Mouse (Mus musculus) heart, embryonic 14.5 days (tissue): ENCODE data around the gene Bri3bp. TPM values are rescaled to one million over a fixed set of nuclear protein-coding genes. Genes with fewer than 3 reads are reported as not detected.

Experiments
- ATAC-seq: fragments of 200-750 bp; cut with Nextera tagmentation; 2 replicates; pipeline ENCODE4 v1.8.0; 2017; ENCODE audit warnings: low read depth, moderate TSS enrichment; ENCODE audit not compliant: insufficient number of reproducible peaks, insufficient read depth, low FRiP score
- H3K27ac ChIP-seq, 2 experiments: fragments of 200-500 bp in 1 of 2; fragments of 300-500 bp in 1 of 2; sonication (generic) in 1 of 2; replicated peaks in 1 of 2; 2 replicates each; pipeline ENCODE4 v1.5.1; 2012 to 2014; ENCODE audit warnings: low read depth in 2 of 2, low read length in 2 of 2, control low read depth in 1 of 2, mild to moderate bottlenecking in 1 of 2, mixed read lengths in 1 of 2; ENCODE audit not compliant: control insufficient read depth in 1 of 2, insufficient read depth in 1 of 2
- H3K27me3 ChIP-seq: fragments of 300-500 bp; sonication (generic); 2 replicates; pipeline ENCODE4 v1.6.1; 2014; ENCODE audit warnings: mild to moderate bottlenecking, low read length, control low read depth; ENCODE audit not compliant: control insufficient read depth, insufficient read depth
- H3K36me3 ChIP-seq: fragments of 300-500 bp; sonication (generic); 2 replicates; pipeline ENCODE4 v1.6.1; 2014; ENCODE audit warnings: mild to moderate bottlenecking, control low read depth, low read length, mixed read lengths; ENCODE audit not compliant: control insufficient read depth, insufficient read depth
- H3K4me1 ChIP-seq, 2 experiments: fragments of 200-500 bp in 1 of 2; fragments of 300-500 bp in 1 of 2; sonication (generic) in 1 of 2; 2 replicates each; pipeline ENCODE4 v1.6.1; 2012 to 2014; ENCODE audit warnings: low read length in 2 of 2, control low read depth in 1 of 2, mixed read lengths in 1 of 2; ENCODE audit not compliant: control insufficient read depth in 2 of 2, insufficient read depth in 2 of 2
- H3K4me2 ChIP-seq: fragments of 300-500 bp; sonication (generic); 2 replicates; pipeline ENCODE4 v1.6.1; 2014; ENCODE audit warnings: mild to moderate bottlenecking, low read length
- H3K4me3 ChIP-seq, 2 experiments: fragments of 200-500 bp in 1 of 2; fragments of 300-500 bp in 1 of 2; sonication (generic) in 1 of 2; 2 replicates each; pipeline ENCODE4 v1.5.1; 2012 to 2014; ENCODE audit warnings: low read length in 2 of 2, mild to moderate bottlenecking in 2 of 2, control low read depth in 1 of 2, low read depth in 1 of 2, moderate library complexity in 1 of 2; ENCODE audit not compliant: control insufficient read depth in 1 of 2, insufficient read depth in 1 of 2
- H3K9ac ChIP-seq: fragments of 300-500 bp; sonication (generic); 2 replicates; pipeline ENCODE4 v1.6.1; 2014; ENCODE audit warnings: mild to moderate bottlenecking, low read length
- H3K9me3 ChIP-seq: fragments of 300-500 bp; sonication (generic); 2 replicates; pipeline ENCODE4 v1.6.1; 2016; ENCODE audit warnings: low read length, control low read depth; ENCODE audit not compliant: control insufficient read depth
- WGBS: fragments of 180-500 bp; shearing (Covaris S2); extraction: QIAGEN DNeasy Blood & Tissue Kit; methylation state at CpG from one replicate; pipeline ENCODE4 v1.1.7; 2014; 5-methylcytosine and 5-hydroxymethylcytosine counted together
- polyA plus RNA-seq: library from polyadenylated mRNA; unstranded; fragments of >200 nt; fragmentation: Nextera tagmentation; extraction: Ambion mirVana; gene quantifications from 2 replicates; pipeline ENCODE4 v1.2.1, GENCODE M21; 2014

The Bri3bp gene
- polyA plus RNA-seq, 1 experiment from 2014 or later: 34.8 TPM

DNA sequence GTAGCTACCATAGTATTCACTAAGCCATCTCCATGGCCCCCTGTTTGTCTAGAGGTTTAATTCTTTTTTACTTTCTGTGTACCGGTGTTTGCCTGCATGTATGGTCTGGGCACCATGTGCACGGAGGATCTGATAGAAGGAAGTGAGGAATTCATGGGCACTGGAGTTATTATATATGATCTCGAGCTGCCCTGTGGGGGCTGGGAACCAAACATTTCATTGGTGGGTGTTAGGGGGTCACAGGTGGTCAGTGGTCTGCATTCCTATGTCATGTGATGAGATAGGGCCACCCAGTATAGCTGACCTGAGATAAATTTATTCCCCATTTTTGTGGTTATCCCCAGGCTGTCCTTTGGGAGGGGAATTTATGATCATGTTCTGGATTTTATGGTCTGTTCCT is 46.4 kb upstream of the Bri3bp start:
- no peak for ATAC-seq
- Histone ChIP-seq H3K4me2 (peak overlapping the region; percentile 62), H3K27me3 (no peaks in the 10 kb centered on the region), H3K9me3 (no peaks in the 10 kb centered on the region), H3K4me3 (no peak overlapping the region), H3K36me3 (no peaks in the 10 kb centered on the region), H3K9ac (peak overlapping the region; percentile 66; the same call in 1 of the 2 replicates), H3K4me1 (peaks cover 28 to 44% of the 10 kb centered on the region in 2 experiments), H3K27ac (peak overlapping the region; percentile 96 to 100; a peak in 3 of 4 replicates)
- WGBS: 80% methylated on average over 3 of the region's 3 CpGs

- no peak overlapping the region for H3K27ac ChIP-seq
- no peaks in the 10 kb centered on the region for H3K27me3 ChIP-seq
- H3K4me3 ChIP-seq: no peak overlapping the region
- H3K4me1 ChIP-seq: peaks cover 2 to 8% of the 10 kb centered on the region in 2 experiments
- H3K4me2 ChIP-seq: no peak overlapping the region
- no peak for ATAC-seq
- no peaks in the 10 kb centered on the region for H3K36me3 ChIP-seq
- no peak overlapping the region for H3K9ac ChIP-seq
- H3K9me3 ChIP-seq: no peaks in the 10 kb centered on the region
- 40% methylated on average over 7 of the region's 7 CpGs for WGBS
Measured at GRCm38 (mm10) chr5:125400903-125401302, 40.5 kb upstream of the Bri3bp start.

DNA sequence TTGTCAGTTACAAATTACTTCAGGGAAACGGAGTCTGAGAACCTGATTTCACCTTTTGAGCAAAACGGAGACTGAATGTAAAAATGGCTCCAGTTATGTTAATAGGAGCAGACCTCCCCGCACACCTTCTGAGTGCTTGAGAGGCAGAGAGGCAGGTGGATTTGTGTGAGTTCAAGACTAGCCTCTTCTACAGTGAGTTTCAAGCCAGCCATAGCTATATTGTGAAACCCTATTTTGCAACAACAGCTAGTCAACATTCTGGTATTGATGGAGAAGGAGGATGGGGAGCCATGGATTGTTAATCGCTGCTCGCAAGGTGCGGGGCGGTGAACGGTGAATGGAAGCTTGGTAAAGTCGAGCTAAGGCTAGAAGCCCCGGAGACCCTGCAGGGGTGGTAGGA is 38.9 kb upstream of the Bri3bp start:
- Histone ChIP-seq H3K27me3 (no peaks in the 10 kb centered on the region), H3K9ac (no peak overlapping the region), H3K27ac (no peak overlapping the region), H3K9me3 (no peaks in the 10 kb centered on the region), H3K4me2 (no peak overlapping the region), H3K4me1 (peaks cover 11 to 16% of the 10 kb centered on the region in 2 experiments), H3K4me3 (no peak overlapping the region), H3K36me3 (no peaks in the 10 kb centered on the region)
- WGBS: 60% methylated on average over 10 of the region's 10 CpGs
- no peak for ATAC-seq

- H3K4me3 ChIP-seq: no peak overlapping the region
- no peak overlapping the region for H3K4me2 ChIP-seq
- no peak for ATAC-seq
- WGBS: 67% methylated on average over 6 of the region's 6 CpGs
- no peak overlapping the region for H3K9ac ChIP-seq
- H3K27ac ChIP-seq: peak overlapping the region in 1 of 2 experiments; percentile 73; a peak in 2 of 4 replicates
- H3K9me3 ChIP-seq: no peaks in the 10 kb centered on the region
- no peaks in the 10 kb centered on the region for H3K36me3 ChIP-seq
- H3K4me1 ChIP-seq: peaks cover 11 to 17% of the 10 kb centered on the region in 2 experiments
- H3K27me3 ChIP-seq: no peaks in the 10 kb centered on the region
Measured at GRCm38 (mm10) chr5:125402991-125403390, 38.4 kb upstream of the Bri3bp start.

GRCm38 (mm10) chr5:125403481-125404465 is 37.6 kb upstream of the Bri3bp start:
- Histone ChIP-seq H3K9ac (peak overlapping the region; percentile 70), H3K4me3 (peak overlapping the region; percentile 49 to 57), H3K9me3 (no peaks in the 10 kb centered on the region), H3K27me3 (no peaks in the 10 kb centered on the region), H3K36me3 (no peaks in the 10 kb centered on the region), H3K27ac (peak overlapping the region; percentile 73 to 80), H3K4me1 (peaks cover 11 to 17% of the 10 kb centered on the region in 2 experiments), H3K4me2 (peak overlapping the region; percentile 86)
- no peak for ATAC-seq
- 7% methylated on average over 31 of the region's 31 CpGs for WGBS

- H3K9ac ChIP-seq: peak overlapping the region; percentile 81
- H3K4me3 ChIP-seq: peak overlapping the region; percentile 49 to 60
- H3K9me3 ChIP-seq: no peaks in the 10 kb centered on the region
- peaks cover 11 to 17% of the 10 kb centered on the region in 2 experiments for H3K4me1 ChIP-seq
- H3K36me3 ChIP-seq: no peaks in the 10 kb centered on the region
- WGBS: 3% methylated on average over 7 of the region's 7 CpGs
- peak overlapping the region; percentile 86 for H3K4me2 ChIP-seq
- H3K27me3 ChIP-seq: no peaks in the 10 kb centered on the region
- peak overlapping the region; percentile 91 to 98 for H3K27ac ChIP-seq
- no peak for ATAC-seq
Measured at GRCm38 (mm10) chr5:125404536-125404902, 36.8 kb upstream of the Bri3bp start.

DNA sequence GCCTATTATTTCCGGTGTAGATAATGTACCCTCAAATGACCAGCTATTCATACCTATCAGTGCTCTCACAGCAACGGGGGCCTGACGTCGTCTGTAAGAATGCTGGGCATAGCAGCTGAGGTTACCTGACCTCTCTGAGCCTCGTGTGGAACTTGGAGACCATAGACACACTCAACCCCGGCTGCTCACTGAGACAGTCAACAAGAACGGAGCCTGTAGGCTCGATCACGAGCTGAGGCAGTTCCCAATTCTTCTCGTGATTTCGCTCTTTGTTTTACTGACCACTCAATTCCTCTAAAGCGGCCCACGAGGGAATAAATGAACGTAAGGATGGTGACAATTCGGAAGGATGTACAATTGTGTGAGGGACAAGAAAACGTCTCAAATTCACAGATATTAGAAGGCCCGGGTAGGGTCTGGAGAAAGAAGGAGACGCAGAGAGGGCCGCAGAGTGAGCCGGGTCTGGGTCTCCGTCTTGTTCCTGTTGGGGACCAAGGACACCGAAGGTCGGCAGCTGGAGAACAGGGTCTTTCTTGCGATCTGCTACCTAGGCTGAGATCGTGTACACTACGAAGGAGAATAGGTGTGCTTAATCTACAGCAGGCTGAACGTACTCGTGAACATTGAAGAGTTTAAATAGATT is 36.3 kb upstream of the Bri3bp start:
- H3K4me3 ChIP-seq: peak overlapping the region; percentile 49 to 60
- under 1% methylated on average over 28 of the region's 28 CpGs for WGBS
- H3K36me3 ChIP-seq: no peaks in the 10 kb centered on the region
- no peaks in the 10 kb centered on the region for H3K9me3 ChIP-seq
- peak overlapping the region; percentile 81 for H3K9ac ChIP-seq
- H3K4me2 ChIP-seq: peak overlapping the region; percentile 86
- peaks cover 15 to 20% of the 10 kb centered on the region in 2 experiments for H3K4me1 ChIP-seq
- H3K27ac ChIP-seq: peak overlapping the region; percentile 91 to 98
- no peaks in the 10 kb centered on the region for H3K27me3 ChIP-seq
- ATAC-seq: peak; percentile 25; the same call in 1 of the 2 replicates
